ENCODE assay signal across 21 mouse cellular contexts in genomic region chr17:66065115-66065514, GRCm38 (mm10). TPM values are rescaled to one million over a fixed set of nuclear protein-coding genes. Genes with fewer than 3 reads are reported as not detected.
A peak's percentile ranks its signal among the peaks of the same experiment; 100 is the strongest.
DNase-seq lines count a peak whose midpoint lies in the region; TF ChIP-seq lines count a peak whose summit lies in the region.
"Had no signal": no experiment of that assay in that cellular context is flagged by ENCODE, and none has a peak within 500 bp of the region (broad histone marks: within the 10 kb centered on the region; RNA-seq: fewer than 3 reads in every experiment).

No protein-coding gene starts in this region.

- H3K79me2 ChIP-seq in CH12.LX (replicated peaks; ENCODE audit: control insufficient read depth, extremely low read depth, insufficient read depth, poor library complexity, severe bottlenecking) = peaks cover 31% of the 10 kb centered on the region
- H3K79me2 ChIP-seq in heart, adult 2 months (replicated peaks; ENCODE audit: control insufficient read depth, insufficient read depth, low read length) = peaks cover 11% of the 10 kb centered on the region

- whole genome bisulfite sequencing in heart, adult 2 months = 75% methylated on average over 4 of the region's 4 CpGs

- no peak for TF ChIP-seq EP300 in CH12.LX (IDR thresholded peaks at IDR 0.05; ENCODE audit: low read length)
- TF ChIP-seq EP300 in heart, adult 2 months (IDR thresholded peaks at IDR 0.05; ENCODE audit: insufficient read depth, low read depth, low read length) = no peak

- TF ChIP-seq RAD21 in CH12.LX (IDR thresholded peaks at IDR 0.05; ENCODE audit: low read depth, low read length) = no peak

- intact Hi-C loops in heart, adult 2 months (cut with DNase I) = no loop called here

- in situ Hi-C loops in CH12.LX (cut with MboI; ENCODE audit: low pct_ligation_motif_present, low pct_unique_long_range_greater_than_20kb, low sequenced_read_pairs) = no loop called here

- dilution Hi-C loops in CH12.LX (cut with MboI; ENCODE audit: extremely low pct_ligation_motif_present, extremely low pct_unique_long_range_greater_than_20kb, low sequenced_read_pairs) = no loop called here

- no peak overlapping the region for H3K4me3 ChIP-seq in CH12.LX (replicated peaks in 1 of 3; ENCODE audit: low read depth in 2 of 3, low read length in 2 of 3, poor library complexity in 1 of 3)
- no peak overlapping the region for H3K4me3 ChIP-seq in heart, adult 2 months
- H3K4me3 ChIP-seq: embryonic facial prominence, embryonic 13.5 days; embryonic facial prominence, embryonic 15.5 days; erythroblast, embryonic 14.5 days; forebrain, embryonic 10.5 days; forebrain, embryonic 12.5 days had no signal

- TF ChIP-seq CTCF in CH12.LX (conservative IDR thresholded peaks at IDR 0.05 in 1 of 2, IDR thresholded peaks at IDR 0.05 in 1 of 2; ENCODE audit: low read depth in 2 of 2, low read length in 2 of 2) = no peak
- no peak for TF ChIP-seq CTCF in heart, adult 2 months (IDR thresholded peaks at IDR 0.05)

- peak; percentile 58 for DNase-seq in CD4-positive, CD25-positive, alpha-beta regulatory T cell, adult 2 months (ENCODE audit: low read depth, low spot score)
- peak; percentile 42 for DNase-seq in CH12.LX (ENCODE audit: extremely low read depth)
- DNase-seq in induced T-regulatory cell, adult 2 months (ENCODE audit: low read depth) = peak; percentile 60
- DNase-seq in cerebellum, adult 11-12 months = no peak
- no peak for DNase-seq in lung, postnatal 4 days
- no peak for DNase-seq in heart, adult 2 months
- DNase-seq: adrenal gland, adult 2 months; adrenal gland, postnatal 10 days; adrenal gland, postnatal 25 days; B cell, adult 2 months; cerebellum, adult 11 months; cerebellum, adult 8-10 months; cerebellum, adult 9-11 months; cerebellum, postnatal 14 days; cerebellum, postnatal 36 days; embryo, embryonic 11 days had no signal

- H3K36me3 ChIP-seq in CH12.LX (replicated peaks in 1 of 2; ENCODE audit: control insufficient read depth in 1 of 2, insufficient read depth in 1 of 2, low read length in 1 of 2) = no peaks in the 10 kb centered on the region
- H3K36me3 ChIP-seq in heart, adult 2 months (ENCODE audit: control insufficient read depth, insufficient read depth, low read length) = no peaks in the 10 kb centered on the region
- H3K36me3 ChIP-seq: embryonic facial prominence, embryonic 13.5 days; embryonic facial prominence, embryonic 15.5 days; forebrain, embryonic 10.5 days; forebrain, embryonic 12.5 days had no signal

- H3K9me3 ChIP-seq in CH12.LX (replicated peaks; ENCODE audit: low read length) = no peaks in the 10 kb centered on the region
- H3K9me3 ChIP-seq: embryonic facial prominence, embryonic 13.5 days; embryonic facial prominence, embryonic 15.5 days; forebrain, embryonic 10.5 days; forebrain, embryonic 12.5 days had no signal

- H3K27ac ChIP-seq in CH12.LX (ENCODE audit: insufficient read depth, low read depth) = peak overlapping the region; percentile 46; the same call in 1 of the 2 replicates
- H3K27ac ChIP-seq in heart, adult 2 months = no peak overlapping the region
- H3K27ac ChIP-seq: embryonic facial prominence, embryonic 13.5 days; embryonic facial prominence, embryonic 15.5 days; forebrain, embryonic 10.5 days; forebrain, embryonic 12.5 days had no signal

- H3K9ac ChIP-seq in CH12.LX (ENCODE audit: insufficient read depth, low read depth) = peak overlapping the region; percentile 49; the same call in 1 of the 2 replicates
- no peak overlapping the region for H3K9ac ChIP-seq in heart, adult 2 months (ENCODE audit: low read depth, low read length)
- H3K9ac ChIP-seq: embryonic facial prominence, embryonic 13.5 days; embryonic facial prominence, embryonic 15.5 days; forebrain, embryonic 12.5 days had no signal

- H3K4me2 ChIP-seq in CH12.LX (ENCODE audit: insufficient read depth, low read depth, poor library complexity, severe bottlenecking) = peak overlapping the region; percentile 90
- H3K4me2 ChIP-seq: embryonic facial prominence, embryonic 13.5 days; embryonic facial prominence, embryonic 15.5 days; forebrain, embryonic 12.5 days had no signal

- no peak for TF ChIP-seq POLR2A in CH12.LX (IDR thresholded peaks at IDR 0.05; ENCODE audit: low read depth, low read length)
- no peak for TF ChIP-seq POLR2A in heart, adult 2 months (IDR thresholded peaks at IDR 0.05; ENCODE audit: insufficient read depth, low read depth, low read length)

- no peaks in the 10 kb centered on the region for H3K27me3 ChIP-seq in CH12.LX (replicated peaks)
- H3K27me3 ChIP-seq in heart, adult 2 months (ENCODE audit: control insufficient read depth, insufficient read depth, low read length) = no peaks in the 10 kb centered on the region
- H3K27me3 ChIP-seq: embryonic facial prominence, embryonic 13.5 days; embryonic facial prominence, embryonic 15.5 days; forebrain, embryonic 12.5 days had no signal

- H3K4me1 ChIP-seq in CH12.LX (ENCODE audit: control insufficient read depth in 1 of 2, insufficient read depth in 2 of 2) = peaks cover 12 to 32% of the 10 kb centered on the region in 2 experiments
- H3K4me1 ChIP-seq in heart, adult 2 months (ENCODE audit: control insufficient read depth, insufficient read depth, low read length) = 0 out of 2 replicates have a peak, but pooled peaks cover 1% of the 10 kb centered on the region

TF ChIP-seq in CH12.LX, 34 proteins besides CTCF, POLR2A, EP300 and RAD21:
- no peak for TF ChIP-seq CHD2 (IDR thresholded peaks at IDR 0.05; ENCODE audit: low read length)
- no peak for TF ChIP-seq CHD1 (IDR thresholded peaks at IDR 0.05; ENCODE audit: low read depth, low read length)
- no peak for TF ChIP-seq TBP (conservative IDR thresholded peaks at IDR 0.05; ENCODE audit: low read depth, low read length)
- no peak for TF ChIP-seq MAZ (IDR thresholded peaks at IDR 0.05; ENCODE audit: low read depth, low read length)
- TF ChIP-seq MAFK (IDR thresholded peaks at IDR 0.05; ENCODE audit: insufficient replicate concordance, low read length) = no peak
- TF ChIP-seq ZC3H11A (IDR thresholded peaks at IDR 0.05; ENCODE audit: low read depth, low read length) = no peak
- TF ChIP-seq UBTF (IDR thresholded peaks at IDR 0.05; ENCODE audit: low read depth, low read length) = no peak
- no peak for TF ChIP-seq ELF1 (IDR thresholded peaks at IDR 0.05; ENCODE audit: low read depth, low read length)
- TF ChIP-seq SIN3A (IDR thresholded peaks at IDR 0.05; ENCODE audit: low read length) = no peak
- no peak for TF ChIP-seq ZMIZ1 (IDR thresholded peaks at IDR 0.05; ENCODE audit: low read depth, low read length)
- TF ChIP-seq ETS1 (conservative IDR thresholded peaks at IDR 0.05; ENCODE audit: low read depth, low read length) = no peak
- TF ChIP-seq POLR2AphosphoS2 (IDR thresholded peaks at IDR 0.05; ENCODE audit: low read depth, low read length) = no peak
- no peak for TF ChIP-seq ZKSCAN1 (IDR thresholded peaks at IDR 0.05; ENCODE audit: borderline replicate concordance, low read depth, low read length)
- no peak for TF ChIP-seq TCF12 (IDR thresholded peaks at IDR 0.05; ENCODE audit: low read depth, low read length)
- no peak for TF ChIP-seq NRF1 (IDR thresholded peaks at IDR 0.05; ENCODE audit: low read depth, low read length)
- no peak for TF ChIP-seq JUN (IDR thresholded peaks at IDR 0.05; ENCODE audit: insufficient read depth, low read depth, low read length)
- no peak for TF ChIP-seq NELFE (IDR thresholded peaks at IDR 0.05; ENCODE audit: low read depth, low read length)

RNA-seq across cellular contexts. Expression of gene Ankrd12, which starts 11.8 kb away (rescaled TPM):
- total RNA-seq in CH12.LX (2012; rRNA removed) = 5.6 and 5.7 TPM in 2 replicates
- total RNA-seq in CH12.LX (2014; rRNA removed) = 1.1 and 1.7 TPM in 2 replicates
- polyA plus RNA-seq in CH12.LX (2012; ENCODE audit: insufficient read length, low read depth) = 1.2 and 1.6 TPM in 2 replicates
- 10 to 100 TPM; 18.7 to 22.2 TPM for total RNA-seq in heart, adult 2 months (2021)
- 2.6 and 7.1 TPM in 2 replicates for polyA plus RNA-seq in heart, adult 2 months (2012; rRNA removed)

RNA-seq across cellular contexts. Expression of gene Ndufv2, which starts 36.2 kb away (rescaled TPM):
- total RNA-seq in CH12.LX (2012; rRNA removed) (108 and 122 TPM in 2 replicates), CH12.LX (2014; rRNA removed) (260 and 300 TPM in 2 replicates)
- polyA plus RNA-seq in CH12.LX (2012; ENCODE audit: insufficient read length, low read depth) = 200 and 201 TPM in 2 replicates
- total RNA-seq in heart, adult 2 months (2021) = 1,000 to 10,000 TPM; 1,138 to 1,275 TPM
- 270 and 461 TPM in 2 replicates for polyA plus RNA-seq in heart, adult 2 months (2012; rRNA removed)

RNA-seq across cellular contexts. Expression of gene Washc1, which starts 46.2 kb away (rescaled TPM):
- total RNA-seq in CH12.LX (2012; rRNA removed) = 18.3 and 20.3 TPM in 2 replicates
- 16.4 and 16.5 TPM in 2 replicates for total RNA-seq in CH12.LX (2014; rRNA removed)
- polyA plus RNA-seq in CH12.LX (2012; ENCODE audit: insufficient read length, low read depth) = 27.4 and 27.8 TPM in 2 replicates
- 10 to 100 TPM; 19.2 to 21.5 TPM for total RNA-seq in heart, adult 2 months (2021)
- polyA plus RNA-seq in heart, adult 2 months (2012; rRNA removed) = 21.1 and 23.6 TPM in 2 replicates

RNA-seq across cellular contexts. Expression of gene Ddx11, which starts 58.2 kb away (rescaled TPM):
- 17.8 and 22.7 TPM in 2 replicates for total RNA-seq in CH12.LX (2012; rRNA removed)
- total RNA-seq in CH12.LX (2014; rRNA removed) = 11.8 and 12.7 TPM in 2 replicates
- polyA plus RNA-seq in CH12.LX (2012; ENCODE audit: insufficient read length, low read depth) = 21.5 and 22.6 TPM in 2 replicates
- 1 to 10 TPM; 1.2 to 1.3 TPM for total RNA-seq in heart, adult 2 months (2021)
- polyA plus RNA-seq in heart, adult 2 months (2012; rRNA removed) = 1.3 and 2.9 TPM in 2 replicates

Comparison
In these comparisons a context has a peak if more than half of its experiments do, and no peak if none do; other contexts are left out.
1. DNase-seq: peak in CD4-positive, CD25-positive, alpha-beta regulatory T cell, adult 2 months (single experiment), CH12.LX (single experiment) and induced T-regulatory cell, adult 2 months (single experiment); none in cerebellum, adult 11-12 months (single experiment), lung, postnatal 4 days (0 of 2) and heart, adult 2 months (0 of 2).